Mouse (Mus musculus) ES-Bruce4 (cell line): ENCODE data around the gene Lonp2.

Source experiments
- CTCF ChIP-seq: IDR thresholded peaks from one replicate; pipeline ENCODE4 v1.8.1; 2011; ENCODE audit warnings: low read depth, low read length
- EP300 ChIP-seq: IDR thresholded peaks from 2 replicates; pipeline ENCODE4 v1.6.1; 2011; ENCODE audit warnings: low read depth, low read length; ENCODE audit not compliant: insufficient read depth

- TF ChIP-seq CTCF (no peak), EP300 (no peak)
Observed at GRCm38 (mm10) chr8:86713407-86714188, 89.8 kb downstream of the Lonp2 start.
